Mouse (Mus musculus) heart, postnatal 0 days (tissue): ENCODE results near the gene Ucp1.

Source experiments
- CTCF ChIP-seq: IDR thresholded peaks from 2 replicates; pipeline ENCODE4 v1.5.1; 2016; ENCODE audit warnings: antibody characterized with exemption, control low read depth, low read depth
- EP300 ChIP-seq: IDR thresholded peaks from 2 replicates; pipeline ENCODE4 v1.6.1; 2016; ENCODE audit warnings: antibody characterized with exemption, low read depth

GRCm38 (mm10) chr8:83332864-83333263 is 42.7 kb downstream of the Ucp1 start:
- TF ChIP-seq CTCF (no peak), EP300 (no peak)
